Mouse (Mus musculus) layer of hippocampus, adult 11-12 months (tissue): ENCODE measurements at regions not wholly inside any gene's neighbourhood (a gene's known extent, or its start where the extent isn't known, plus 50 kb on each side); places are given as distances from the start of the nearest gene placed in this dataset.

Experiments
- DNase-seq: peaks from one replicate; pipeline ENCODE4 v3.0.0; 2022; ENCODE audit warnings: low spot score

DNA sequence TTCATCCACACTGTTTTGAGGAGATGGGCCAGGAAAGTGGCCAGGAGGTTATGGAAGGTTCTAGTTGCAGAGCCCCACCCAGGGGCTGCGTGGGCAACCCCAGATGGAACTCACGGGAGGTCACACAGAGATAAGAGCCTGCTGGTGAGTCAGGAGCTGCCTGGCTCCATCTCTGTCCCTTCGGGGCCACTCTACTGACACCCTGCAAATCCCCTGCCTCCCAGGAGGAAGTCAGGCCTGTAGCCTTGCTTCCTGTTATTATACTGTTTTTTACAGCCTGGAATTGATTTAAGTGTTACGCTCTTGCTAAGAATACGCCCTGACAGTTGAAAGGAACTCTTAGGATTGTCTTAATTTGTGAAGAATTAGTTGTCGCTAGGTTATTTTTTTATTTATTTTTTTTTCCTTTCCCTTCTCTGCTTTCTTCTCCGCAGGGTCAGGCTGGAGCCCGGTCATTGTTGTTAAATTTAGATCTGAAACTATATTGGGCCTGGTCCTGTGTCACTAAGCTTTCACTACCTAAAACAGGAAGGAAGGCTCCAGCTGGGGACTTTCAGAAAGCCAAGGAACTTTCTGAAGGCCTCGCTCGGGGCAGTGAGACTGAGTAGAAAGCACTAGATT is 497.9 kb downstream of the Med13l start:
- peak; percentile 27 for DNase-seq

DNA sequence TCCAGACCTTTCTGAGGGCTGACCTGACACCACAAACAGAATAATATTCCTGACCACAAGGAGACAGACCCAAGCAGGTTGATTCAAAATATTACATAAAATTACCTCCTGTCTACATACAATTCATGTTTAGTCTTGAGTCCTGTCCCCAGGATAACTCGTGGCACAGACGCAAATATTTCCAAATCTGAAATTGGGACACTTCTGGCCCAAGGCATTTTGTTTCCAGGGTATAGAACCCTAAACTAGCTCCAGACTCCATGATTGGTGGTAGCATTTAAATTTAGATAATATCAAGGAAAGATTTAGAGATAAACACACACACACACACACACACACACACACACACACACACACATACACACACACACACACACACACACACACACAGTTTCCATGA is 498.7 kb downstream of the Med13l start:
- no peak for DNase-seq

DNA sequence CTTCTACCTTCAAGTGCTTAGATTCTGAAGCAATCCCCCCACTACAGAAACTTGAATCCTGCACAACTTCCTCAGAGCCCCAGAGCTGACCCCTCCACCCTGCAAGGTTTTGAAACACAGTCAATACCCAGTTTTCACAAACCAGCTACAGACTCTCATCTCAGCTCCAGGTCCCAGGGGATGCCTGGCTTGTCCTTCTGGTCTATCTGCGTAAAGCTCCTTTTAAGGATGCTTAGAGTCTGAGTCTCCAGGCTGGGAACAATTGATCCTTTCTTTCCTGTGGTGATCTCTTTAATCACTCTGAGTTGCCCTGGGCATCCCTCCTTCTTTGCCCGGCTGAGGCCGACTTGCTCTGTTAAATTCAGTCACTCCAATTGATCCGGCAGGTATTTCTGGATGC is 500.4 kb downstream of the Med13l start:
- no peak for DNase-seq

DNA sequence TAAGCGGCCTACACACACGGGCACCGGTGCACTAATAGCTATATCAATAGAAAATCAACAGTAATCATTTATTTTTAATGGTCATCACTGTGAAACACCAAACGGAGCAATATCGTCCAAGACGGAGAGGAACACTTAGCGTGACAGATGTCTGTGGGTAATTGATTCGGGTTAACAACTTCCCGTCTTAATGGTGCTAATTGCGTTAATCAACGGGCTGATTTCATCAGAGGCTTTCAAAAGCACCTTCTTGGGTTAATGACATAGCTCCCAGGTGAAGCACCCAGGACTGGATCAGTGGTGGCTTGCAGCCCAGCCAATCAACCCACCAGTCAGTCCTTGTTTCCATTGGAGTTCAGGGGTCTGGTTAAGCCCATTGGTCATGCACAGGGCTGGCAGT is 502.0 kb downstream of the Med13l start:
- no peak for DNase-seq

DNA sequence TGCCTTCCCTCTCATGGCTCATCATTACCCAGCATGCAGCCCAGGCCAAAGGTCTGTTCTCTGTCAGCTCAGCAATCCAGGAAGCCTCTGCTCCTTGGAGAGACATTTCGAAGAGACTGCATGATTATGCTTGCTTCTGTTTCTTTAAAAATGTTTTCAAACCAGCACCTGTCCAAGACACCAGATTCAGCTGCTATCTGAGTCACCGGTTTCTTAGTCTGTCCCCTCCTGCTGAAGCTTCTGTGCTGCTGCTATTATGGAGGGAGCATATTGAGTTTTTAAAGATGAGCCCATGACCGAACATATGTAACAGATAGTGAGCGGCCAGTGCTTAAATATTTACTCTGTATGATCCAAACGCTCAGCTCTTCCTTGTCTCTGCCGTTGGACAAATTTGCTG is 506.2 kb downstream of the Med13l start:
- DNase-seq, result no peak

DNA sequence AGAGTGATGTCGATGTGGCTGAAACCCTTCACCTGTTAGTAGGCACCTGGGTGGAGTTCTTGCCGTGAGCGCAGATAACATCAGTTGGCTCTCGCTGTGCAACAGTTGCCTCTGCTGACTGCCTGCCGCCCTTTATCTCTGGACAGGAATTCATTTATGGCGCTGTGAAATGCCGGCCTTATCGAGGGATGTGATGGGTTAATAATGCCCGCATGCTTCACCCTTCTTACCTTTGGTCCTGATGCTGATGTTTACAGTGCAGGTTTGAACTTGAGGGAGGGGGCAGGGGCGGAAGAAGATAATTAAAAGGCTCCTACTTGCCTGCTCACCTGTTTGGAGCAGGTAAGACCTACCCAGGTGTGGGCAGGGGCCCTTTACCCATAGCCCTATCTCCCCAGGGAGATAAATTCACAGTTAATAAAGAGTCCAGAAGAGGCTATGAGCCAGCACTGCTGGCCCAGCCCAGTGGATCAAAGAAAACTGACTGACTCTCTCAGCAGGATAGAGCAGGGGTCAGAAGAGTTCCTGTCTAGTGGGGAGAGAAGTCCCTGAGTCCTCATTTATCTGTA is 509.4 kb downstream of the Med13l start:
- no peak for DNase-seq

DNA sequence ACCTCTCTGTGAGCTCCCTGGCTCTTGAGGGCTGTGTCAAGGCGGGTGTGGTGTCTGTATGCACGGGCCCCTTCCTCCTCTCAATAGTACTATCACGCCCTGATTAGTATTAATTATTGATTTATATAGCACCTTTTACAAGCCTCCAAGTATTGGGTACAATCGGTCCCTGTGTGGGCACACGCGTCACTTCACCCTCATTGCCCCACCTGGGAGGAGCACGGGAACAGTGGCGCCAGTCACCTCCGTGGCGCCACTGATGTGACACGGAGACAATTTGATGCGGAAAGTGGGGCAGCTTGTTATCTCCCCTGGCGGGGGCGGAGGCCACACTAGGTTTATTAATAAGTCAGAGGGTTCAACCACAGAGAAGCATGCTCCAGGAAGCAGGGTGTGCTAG is 512.2 kb downstream of the Med13l start:
- DNase-seq, result no peak

DNA sequence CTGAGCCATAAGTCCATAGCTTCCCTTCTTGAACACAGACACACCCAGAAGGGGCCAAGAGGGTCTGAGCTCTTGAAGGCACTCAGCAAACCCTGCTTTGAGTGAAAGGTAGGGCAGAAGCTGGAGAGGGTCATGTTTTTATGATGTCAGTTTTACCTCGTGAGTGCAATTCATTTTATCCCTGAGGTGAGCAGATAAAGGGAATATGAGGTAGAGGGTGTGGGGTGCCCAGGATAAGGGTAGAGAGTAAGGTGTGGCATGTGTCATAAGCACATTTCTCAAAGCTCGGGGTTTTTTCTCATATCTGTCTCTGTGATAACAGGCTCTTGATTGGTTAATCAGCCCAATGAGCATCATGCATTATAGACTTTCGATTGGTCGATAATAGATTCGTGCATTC is 520.3 kb downstream of the Med13l start:
- no peak for DNase-seq

DNA sequence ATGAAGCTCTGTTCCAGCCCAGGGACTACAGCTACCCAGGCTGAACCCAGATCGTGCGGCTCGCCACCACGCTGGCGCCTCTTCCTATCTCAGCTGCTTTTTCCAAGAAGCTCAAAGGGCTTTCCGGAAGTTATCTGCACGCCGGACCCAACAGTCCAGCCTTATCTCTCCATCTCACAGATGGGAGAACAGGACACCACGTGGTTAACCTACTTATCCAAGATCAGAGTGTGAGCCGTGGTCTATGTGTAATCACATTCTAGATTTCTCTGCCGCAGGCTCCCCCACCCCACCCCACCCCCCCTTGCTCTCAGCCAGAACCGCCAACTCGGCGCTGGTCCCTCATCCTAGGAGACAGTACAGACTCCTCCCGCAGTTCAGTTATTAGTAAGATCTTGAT is 522.4 kb downstream of the Med13l start:
- DNase-seq, result no peak

DNA sequence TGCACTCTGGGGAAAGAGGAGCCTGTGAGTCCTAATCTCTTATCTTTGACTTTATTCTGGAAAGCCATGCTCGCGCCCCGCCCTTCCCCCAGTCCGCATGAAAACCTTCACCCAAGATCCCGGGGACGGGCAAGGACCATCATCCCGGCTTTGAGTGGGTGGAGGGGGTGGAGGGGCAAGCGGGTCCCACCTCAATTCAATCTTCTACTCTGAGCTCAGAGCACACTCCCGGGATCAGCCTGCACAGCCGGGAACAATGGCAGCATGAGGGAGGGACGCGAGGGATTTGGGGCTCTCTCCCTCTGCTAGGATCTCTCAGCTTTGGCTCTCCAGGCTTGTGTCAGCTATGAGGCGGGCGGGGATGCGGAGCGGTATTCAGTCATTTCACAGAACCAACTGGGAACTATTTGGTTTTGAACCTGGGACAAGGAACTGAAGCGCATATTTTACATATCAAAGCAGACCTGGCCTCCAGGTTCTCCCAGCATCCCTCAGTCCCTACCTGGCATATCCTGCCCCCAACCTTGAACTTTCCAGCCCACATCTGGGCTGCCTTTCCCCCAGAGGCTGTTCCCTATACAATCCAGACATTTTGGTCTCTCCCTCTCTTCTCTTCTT is 537.2 kb downstream of the Med13l start:
- DNase-seq, result no peak

DNA sequence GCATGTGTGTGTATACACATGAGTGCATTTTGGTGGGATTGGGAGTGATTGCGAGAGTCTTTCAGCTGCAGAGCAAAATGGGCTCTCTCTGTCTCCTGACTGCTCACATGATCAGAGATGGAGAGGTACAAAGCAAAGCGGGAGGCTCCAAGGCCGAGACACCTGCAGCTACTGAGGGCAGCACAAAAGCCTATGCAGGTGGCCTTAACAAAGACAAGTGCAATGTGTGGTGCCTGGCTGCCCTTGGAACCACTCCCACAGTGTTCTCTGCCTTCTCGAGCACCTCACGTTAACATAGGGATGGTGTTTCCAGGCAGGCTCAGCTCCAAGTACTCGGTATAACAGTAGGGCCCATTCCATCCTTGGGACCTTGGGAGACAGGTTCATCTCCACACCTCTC is 539.3 kb downstream of the Med13l start:
- no peak for DNase-seq

DNA sequence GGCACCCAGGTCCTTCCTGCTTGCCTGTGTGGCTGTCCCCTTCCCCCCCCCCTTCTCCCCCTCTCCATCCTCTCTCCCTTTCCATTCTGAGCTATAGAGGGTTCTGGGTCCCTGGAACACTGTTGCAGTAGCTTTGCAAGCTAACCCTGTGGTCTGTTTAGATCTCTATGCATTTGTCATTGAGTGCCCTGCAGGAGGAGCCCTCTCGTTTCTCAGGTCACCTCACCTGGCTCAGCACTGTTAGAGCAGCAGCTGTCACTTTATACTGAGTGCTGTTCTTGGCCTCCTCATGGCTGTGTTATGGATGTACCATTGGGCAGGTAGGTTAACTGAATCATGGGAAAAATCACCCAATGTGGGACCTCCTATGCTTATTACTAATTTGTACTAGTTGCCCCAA is 543.0 kb downstream of the Med13l start:
- no peak for DNase-seq

DNA sequence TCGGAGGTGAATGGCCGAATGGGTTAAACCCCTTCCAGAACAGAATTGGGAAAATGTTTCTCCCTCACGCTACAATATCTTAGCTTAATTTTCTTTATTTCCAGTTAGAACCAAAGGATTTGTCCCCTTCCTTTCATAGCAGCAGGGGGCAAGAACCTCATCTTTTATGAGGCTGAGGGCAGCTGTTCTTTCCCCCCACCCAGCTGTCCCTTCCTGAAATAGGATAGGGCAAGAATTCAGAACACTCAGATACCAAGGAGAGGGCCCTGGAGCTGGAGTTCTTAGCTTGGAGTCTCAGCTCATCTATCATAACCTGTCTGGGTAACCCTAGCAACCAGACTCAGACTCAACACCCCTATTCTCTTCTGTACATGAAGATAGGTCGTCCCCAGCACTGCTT is 547.4 kb downstream of the Med13l start:
- no peak for DNase-seq

DNA sequence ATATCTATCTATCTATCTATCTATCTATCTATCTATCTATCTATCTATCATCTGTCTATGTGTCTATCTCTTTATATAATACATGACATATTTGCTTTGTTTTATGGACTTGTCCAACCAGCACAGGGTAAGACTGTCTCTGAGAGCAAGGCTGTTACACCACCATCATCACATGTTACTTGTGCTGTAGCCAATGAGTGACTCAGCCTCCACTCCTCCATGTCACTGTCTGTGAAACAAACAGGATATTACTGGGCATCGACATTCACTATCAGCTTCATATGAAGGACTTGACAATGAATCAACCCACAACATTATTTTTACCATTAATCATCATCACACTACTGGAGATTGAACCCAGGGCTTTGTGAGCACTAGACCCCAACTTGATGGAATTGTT is 549.0 kb downstream of the Med13l start:
- DNase-seq, result no peak

DNA sequence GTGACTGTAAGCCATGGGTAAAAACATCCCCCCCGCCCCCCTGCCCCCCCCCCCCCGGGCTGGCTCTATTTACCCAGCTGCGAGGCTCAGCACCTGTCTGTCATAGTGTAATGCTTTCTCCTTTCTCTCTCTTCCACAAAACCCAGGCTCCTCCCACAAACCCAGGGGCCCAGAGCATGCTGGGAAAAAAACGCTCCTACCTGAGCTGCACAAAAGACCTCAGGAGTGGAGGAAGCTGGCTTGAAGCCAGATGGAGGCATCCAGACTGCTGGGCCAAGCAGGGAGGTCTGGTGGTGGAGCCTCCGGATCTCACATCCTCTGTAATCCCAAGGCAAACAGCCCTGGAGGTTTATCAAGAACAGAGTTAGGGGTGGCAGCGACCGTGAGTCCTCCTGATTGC is 553.6 kb downstream of the Med13l start:
- no peak for DNase-seq

DNA sequence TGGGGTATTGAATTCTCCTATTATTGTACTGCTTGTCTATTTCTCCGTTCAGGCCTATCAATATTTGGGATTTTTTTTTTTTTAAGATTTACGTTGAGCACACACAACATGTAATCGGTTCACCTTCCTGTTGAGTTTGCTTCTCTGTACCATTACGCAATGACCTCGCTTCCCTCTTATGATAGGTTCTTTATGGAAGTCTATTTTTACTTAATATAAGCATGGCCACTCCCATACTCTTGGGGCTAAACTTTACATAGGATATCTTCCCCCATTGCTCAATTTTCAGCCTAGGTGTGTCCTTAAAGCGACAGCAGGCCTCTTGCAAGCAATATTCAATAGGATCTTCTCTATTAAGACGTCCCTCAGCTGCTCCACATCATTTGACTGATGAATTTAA is 544.7 kb upstream of the Tbx3 start:
- DNase-seq, result no peak

DNA sequence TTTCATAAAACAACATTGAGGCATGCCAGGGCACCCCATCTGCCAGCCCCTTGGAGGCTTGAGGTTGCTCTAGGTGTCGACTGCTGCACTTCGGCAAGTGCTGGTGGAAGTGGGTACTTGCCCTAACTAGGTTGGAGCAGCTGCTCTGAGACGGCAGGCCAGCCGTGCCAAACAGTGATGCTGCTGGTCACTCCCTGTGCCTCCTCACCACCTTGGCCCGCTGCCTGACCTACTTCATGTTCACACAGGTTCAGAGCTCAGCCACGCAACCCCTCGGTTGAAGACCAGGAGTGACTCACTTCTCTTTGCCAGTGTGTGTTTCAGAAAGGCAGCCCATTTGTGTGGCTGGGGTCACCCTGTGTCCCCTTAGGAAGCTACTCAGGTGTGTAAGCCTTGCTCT is 540.3 kb upstream of the Tbx3 start:
- no peak for DNase-seq

DNA sequence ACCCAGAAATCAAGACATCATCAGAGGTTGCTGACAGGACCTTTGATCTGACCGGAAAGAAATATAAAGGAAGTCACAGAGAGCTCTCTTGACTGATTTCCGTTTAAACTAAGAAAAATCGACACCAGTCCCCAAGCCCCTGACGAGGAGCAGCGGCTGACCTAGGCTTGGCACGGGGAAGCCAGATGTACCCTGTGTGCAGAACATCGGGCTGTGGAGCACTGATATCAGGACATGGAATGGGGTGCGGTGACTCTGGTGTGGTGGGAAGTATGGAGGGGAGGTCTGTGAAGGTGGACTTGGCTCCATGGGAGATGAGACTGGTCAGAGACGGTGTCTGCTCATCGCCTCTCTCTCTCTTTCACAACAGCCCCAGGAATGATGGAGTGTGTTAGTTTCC is 539.0 kb upstream of the Tbx3 start:
- DNase-seq, result no peak

DNA sequence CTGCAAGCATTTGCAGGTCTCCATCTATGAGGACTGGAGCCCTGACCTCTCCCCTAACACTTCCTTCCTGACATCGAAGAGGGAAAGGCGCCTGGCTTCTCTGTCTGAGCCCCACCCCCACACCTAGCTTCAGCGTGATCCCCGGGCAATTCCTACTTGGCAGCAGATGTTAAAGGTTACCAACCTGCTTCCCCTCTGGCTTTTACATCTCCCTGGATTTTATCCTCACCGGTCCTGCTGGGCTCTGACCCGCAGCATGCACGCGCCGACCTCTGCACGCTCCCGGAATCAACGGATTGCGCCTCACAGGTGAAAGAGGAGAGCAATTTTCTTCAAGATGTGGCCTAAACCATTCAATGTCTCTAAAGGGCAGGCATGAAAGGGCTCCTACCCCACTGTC is 537.1 kb upstream of the Tbx3 start:
- no peak for DNase-seq

DNA sequence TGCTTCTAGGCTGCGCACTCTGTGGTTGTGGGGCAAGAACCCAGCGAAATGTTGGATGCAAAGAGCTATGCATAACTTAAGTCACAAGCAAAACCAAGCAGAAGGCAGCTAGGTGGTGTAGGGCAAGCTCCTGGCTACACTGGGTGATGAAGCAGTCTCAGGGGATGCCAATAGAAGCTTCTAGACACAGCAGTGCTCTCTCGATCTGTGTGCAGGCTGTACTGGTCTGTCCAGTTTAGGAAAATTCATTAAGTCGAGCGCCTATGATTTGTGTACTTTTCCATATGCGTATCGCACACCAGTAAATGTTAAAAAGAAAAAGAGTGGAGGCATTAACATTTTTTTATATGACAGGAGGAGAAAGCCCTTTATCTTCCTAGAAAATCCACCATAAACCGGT is 533.6 kb upstream of the Tbx3 start:
- DNase-seq, result no peak

DNA sequence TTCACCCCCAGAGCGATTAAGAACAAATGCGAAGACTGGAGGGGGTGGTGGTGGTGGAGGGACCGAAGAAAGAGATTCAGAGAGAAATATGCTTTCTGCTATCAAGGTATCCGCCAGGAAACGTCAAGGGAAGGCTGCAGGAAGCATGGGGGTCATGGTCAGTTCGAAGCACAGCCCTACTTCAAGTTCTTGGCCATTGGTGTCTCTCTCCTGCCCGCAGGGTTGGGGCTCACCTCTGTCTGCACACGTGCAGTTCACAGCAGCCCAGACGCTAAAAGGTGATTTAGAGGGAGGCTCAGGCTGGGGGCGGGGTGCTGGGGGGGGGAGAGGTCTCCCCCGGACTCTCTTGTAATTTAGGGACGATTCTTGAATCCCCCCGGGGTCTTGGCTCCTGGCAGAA is 533.1 kb upstream of the Tbx3 start:
- no peak for DNase-seq

DNA sequence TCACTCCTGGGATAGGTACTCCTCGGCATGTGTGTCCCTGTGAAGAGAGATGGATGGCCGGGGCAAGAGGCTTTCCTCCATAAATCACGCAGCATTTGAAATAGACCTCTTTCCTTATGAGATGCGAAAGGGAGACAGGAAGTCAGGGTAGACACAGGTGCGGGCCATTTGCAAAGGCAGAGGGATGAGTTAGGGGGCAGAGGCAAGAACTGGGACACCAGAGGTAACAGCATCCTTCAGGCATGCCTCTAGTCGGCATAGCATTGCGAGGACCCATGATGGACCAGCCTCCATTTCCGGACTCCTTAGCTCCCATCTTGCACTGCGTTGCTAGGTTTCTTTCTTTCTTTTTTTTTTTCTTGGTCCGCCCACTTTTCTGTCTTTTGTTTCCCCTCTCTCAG is 532.6 kb upstream of the Tbx3 start:
- no peak for DNase-seq

DNA sequence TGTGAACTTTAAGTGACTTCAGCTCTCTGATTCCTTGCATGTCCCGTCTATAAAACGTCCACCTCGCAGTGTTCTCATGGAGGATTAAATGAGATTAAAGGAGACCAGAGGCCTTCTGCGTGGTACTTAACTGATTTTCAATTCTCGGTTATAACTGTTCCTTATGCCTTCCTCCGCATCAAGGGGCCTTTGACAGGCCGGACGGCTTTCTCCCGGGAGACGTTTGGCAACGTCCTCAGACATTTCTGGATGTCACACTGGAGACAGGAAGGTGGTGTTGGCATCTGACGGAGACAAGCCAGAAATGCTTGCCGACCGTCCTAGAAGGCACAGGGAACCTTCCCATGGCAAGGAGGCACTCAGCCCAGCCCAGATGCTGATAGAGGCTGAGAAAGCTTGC is 532.2 kb upstream of the Tbx3 start:
- no peak for DNase-seq

DNA sequence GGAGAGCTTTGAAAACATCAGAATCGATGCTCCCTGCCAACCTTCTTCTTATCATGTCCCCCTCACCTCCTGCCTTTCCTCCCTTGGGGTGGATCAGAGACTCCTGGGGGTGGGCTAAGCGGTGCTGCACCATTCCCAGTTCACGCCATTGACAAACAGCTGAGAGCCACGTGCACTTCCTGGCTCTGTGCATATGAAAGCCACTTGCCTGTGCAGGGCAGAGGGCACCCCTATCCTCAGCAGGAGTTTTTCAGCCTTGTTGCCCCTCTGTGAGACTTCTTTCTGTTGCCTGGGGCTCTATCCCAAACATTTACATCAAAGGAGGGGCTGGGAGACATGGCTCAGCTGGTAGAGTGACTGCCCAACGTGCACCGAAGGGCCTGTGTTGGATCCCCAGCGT is 531.1 kb upstream of the Tbx3 start:
- DNase-seq, result no peak
